Mouse (Mus musculus): Measurements from ENCODE around the gene Abcg8. TPM values are rescaled to one million over a fixed set of nuclear protein-coding genes. Genes with fewer than 3 reads are reported as not detected.

The Abcg8 gene
- polyA plus RNA-seq, 1 experiment: 0.05 TPM

DNA sequence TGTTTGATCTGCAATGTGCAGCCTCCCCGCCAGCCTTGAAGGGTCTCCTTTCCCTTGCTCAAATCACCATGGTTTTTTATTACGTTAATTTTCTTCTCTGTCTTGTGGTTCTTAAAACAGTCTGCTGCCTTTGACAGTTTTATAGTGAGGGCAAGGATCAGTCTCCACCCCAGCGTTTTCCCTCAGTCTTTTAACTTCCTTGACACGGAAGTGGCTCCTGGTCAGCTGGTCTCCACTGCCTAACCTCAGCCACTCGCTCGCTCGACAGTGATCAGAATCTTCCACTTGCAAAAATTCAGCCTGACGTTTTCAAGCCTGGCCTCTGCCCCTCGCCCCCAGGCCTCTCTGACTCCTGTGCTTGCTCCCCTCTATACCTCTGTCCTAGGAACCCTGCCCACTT, 10.4 kb upstream of the Abcg8 start:
- Histone ChIP-seq H3ac (ENCODE audit: control insufficient read depth, insufficient read length) (no peak overlapping the region), H3K36me3 (ENCODE audit: control insufficient read depth, insufficient read depth) (no peaks in the 10 kb centered on the region), H3K4me3 (no peak overlapping the region), H3K79me2 (ENCODE audit: control insufficient read depth, insufficient read depth) (no peaks in the 10 kb centered on the region), H3K4me2 (ENCODE audit: low read depth) (no peak overlapping the region), H3K27me3 (ENCODE audit: control insufficient read depth, insufficient read depth, insufficient read length) (no peaks in the 10 kb centered on the region)
- TF ChIP-seq MYOG (IDR thresholded peaks at IDR 0.05; ENCODE audit: control insufficient read depth in 1 of 3, insufficient read depth in 1 of 3, insufficient read length in 2 of 3, low read depth in 2 of 3): no peak
- no peak for TF ChIP-seq MYOD1 (IDR thresholded peaks at IDR 0.05; ENCODE audit: control insufficient read depth in 1 of 3, insufficient read length in 2 of 3, low read depth in 2 of 3)
- TF ChIP-seq MAX (IDR thresholded peaks at IDR 0.05; ENCODE audit: low read depth): no peak
- TF ChIP-seq SRF (IDR thresholded peaks at IDR 0.05; ENCODE audit: control insufficient read depth, insufficient read length, low read depth): no peak
- no peak for TF ChIP-seq USF1 (IDR thresholded peaks at IDR 0.05; ENCODE audit: low read depth)
- no peak for TF ChIP-seq POLR2A (IDR thresholded peaks at IDR 0.05; ENCODE audit: insufficient read length, low read depth)
- no peak for TF ChIP-seq TCF12 (IDR thresholded peaks at IDR 0.05; ENCODE audit: insufficient read depth, poor library complexity, severe bottlenecking)
- no peak for TF ChIP-seq TCF3 (IDR thresholded peaks at IDR 0.05; ENCODE audit: insufficient read length, low read depth)
- TF ChIP-seq E2F4 (IDR thresholded peaks at IDR 0.05; ENCODE audit: insufficient read depth): no peak
- TF ChIP-seq CEBPB (IDR thresholded peaks at IDR 0.05; ENCODE audit: insufficient read depth, poor library complexity, severe bottlenecking): no peak
- no peak for TF ChIP-seq REST (IDR thresholded peaks at IDR 0.05; ENCODE audit: insufficient read depth, insufficient read length)
- no peak for TF ChIP-seq POLR2AphosphoS2 (IDR thresholded peaks at IDR 0.05; ENCODE audit: insufficient read length, low read depth)

GRCm38 (mm10) chr17:84667848-84668247, 8.3 kb upstream of the Abcg8 start:
- Histone ChIP-seq H3ac (ENCODE audit: control insufficient read depth, insufficient read length) (no peak overlapping the region), H3K4me3 (no peak overlapping the region), H3K27me3 (ENCODE audit: control insufficient read depth, insufficient read depth, insufficient read length) (peaks cover 9% of the 10 kb centered on the region), H3K79me2 (ENCODE audit: control insufficient read depth, insufficient read depth) (no peaks in the 10 kb centered on the region), H3K36me3 (ENCODE audit: control insufficient read depth, insufficient read depth) (no peaks in the 10 kb centered on the region), H3K4me2 (ENCODE audit: low read depth) (no peak overlapping the region)
- TF ChIP-seq POLR2AphosphoS2 (IDR thresholded peaks at IDR 0.05; ENCODE audit: insufficient read length, low read depth): no peak
- TF ChIP-seq CEBPB (IDR thresholded peaks at IDR 0.05; ENCODE audit: insufficient read depth, poor library complexity, severe bottlenecking): no peak
- TF ChIP-seq MYOD1 (IDR thresholded peaks at IDR 0.05; ENCODE audit: control insufficient read depth in 1 of 3, insufficient read length in 2 of 3, low read depth in 2 of 3): no peak

DNA sequence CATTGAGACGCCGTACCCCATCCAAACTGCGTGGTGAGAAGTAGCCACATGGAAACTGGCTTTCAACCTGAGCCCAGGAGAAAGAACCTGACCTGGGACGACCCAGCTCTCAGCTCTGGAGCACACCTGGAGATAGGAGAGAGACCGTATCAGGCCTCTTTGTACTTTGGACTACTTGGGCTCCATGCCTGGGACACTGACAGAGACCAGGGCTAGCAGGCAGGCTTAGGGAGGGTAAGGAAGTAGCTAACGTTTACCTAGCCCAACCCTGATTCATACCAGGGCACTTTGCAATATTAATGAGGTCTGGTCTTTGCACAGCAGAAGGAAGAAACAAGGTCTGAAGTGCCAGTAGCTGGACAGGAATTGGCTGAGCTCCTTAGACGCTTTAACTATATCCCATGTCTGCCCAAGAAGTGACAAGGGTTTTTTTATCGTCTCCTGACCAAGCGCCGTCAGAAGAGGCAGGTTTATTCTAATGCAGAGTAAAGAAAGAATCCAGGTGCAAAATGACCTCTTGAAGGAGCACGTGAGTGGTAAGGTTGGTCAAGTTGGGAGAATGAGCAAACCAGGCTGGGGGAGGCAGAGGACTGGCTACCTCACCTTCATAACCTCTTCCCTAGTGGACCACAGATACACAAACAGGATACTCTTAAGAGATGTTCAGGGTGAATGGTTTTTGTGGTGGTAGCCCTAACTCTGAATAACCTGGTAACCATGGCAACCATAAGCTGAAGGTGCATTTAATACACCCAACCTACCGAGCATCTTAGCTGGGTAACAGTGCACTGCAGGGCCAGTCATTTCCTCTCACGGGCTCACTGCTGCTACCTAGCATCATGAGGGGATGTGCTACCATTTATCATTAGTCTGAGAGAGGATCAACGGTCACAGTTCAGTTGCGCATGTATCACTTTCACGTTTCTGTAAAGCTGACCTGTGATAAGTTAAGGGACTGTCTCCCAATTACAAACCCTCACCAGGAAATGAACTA, 3.4 kb upstream of the Abcg8 start:
- H3K27me3 ChIP-seq (ENCODE audit: control insufficient read depth, insufficient read depth, insufficient read length): peaks cover 18% of the 10 kb centered on the region
- no peak for TF ChIP-seq CEBPB (IDR thresholded peaks at IDR 0.05; ENCODE audit: insufficient read depth, poor library complexity, severe bottlenecking)
- no peak for TF ChIP-seq MYOD1 (IDR thresholded peaks at IDR 0.05; ENCODE audit: control insufficient read depth in 1 of 3, insufficient read length in 2 of 3, low read depth in 2 of 3)
- no peak for TF ChIP-seq MYOG (IDR thresholded peaks at IDR 0.05; ENCODE audit: control insufficient read depth in 1 of 3, insufficient read depth in 1 of 3, insufficient read length in 2 of 3, low read depth in 2 of 3)
- no peak for TF ChIP-seq E2F4 (IDR thresholded peaks at IDR 0.05; ENCODE audit: insufficient read depth)
- no peak for TF ChIP-seq POLR2A (IDR thresholded peaks at IDR 0.05; ENCODE audit: insufficient read length, low read depth)
- no peak for TF ChIP-seq TCF12 (IDR thresholded peaks at IDR 0.05; ENCODE audit: insufficient read depth, poor library complexity, severe bottlenecking)
- TF ChIP-seq MAX (IDR thresholded peaks at IDR 0.05; ENCODE audit: low read depth): no peak
- TF ChIP-seq POLR2AphosphoS2 (IDR thresholded peaks at IDR 0.05; ENCODE audit: insufficient read length, low read depth): no peak
- TF ChIP-seq SRF (IDR thresholded peaks at IDR 0.05; ENCODE audit: control insufficient read depth, insufficient read length, low read depth): no peak
- TF ChIP-seq REST (IDR thresholded peaks at IDR 0.05; ENCODE audit: insufficient read depth, insufficient read length): no peak
- TF ChIP-seq USF1 (IDR thresholded peaks at IDR 0.05; ENCODE audit: low read depth): no peak
- TF ChIP-seq TCF3 (IDR thresholded peaks at IDR 0.05; ENCODE audit: insufficient read length, low read depth): no peak
- no peak overlapping the region for H3K4me3 ChIP-seq
- H3ac ChIP-seq (ENCODE audit: control insufficient read depth, insufficient read length): no peak overlapping the region
- H3K4me2 ChIP-seq (ENCODE audit: low read depth): no peak overlapping the region
- H3K79me2 ChIP-seq (ENCODE audit: control insufficient read depth, insufficient read depth): no peaks in the 10 kb centered on the region
- H3K36me3 ChIP-seq (ENCODE audit: control insufficient read depth, insufficient read depth): no peaks in the 10 kb centered on the region

DNA sequence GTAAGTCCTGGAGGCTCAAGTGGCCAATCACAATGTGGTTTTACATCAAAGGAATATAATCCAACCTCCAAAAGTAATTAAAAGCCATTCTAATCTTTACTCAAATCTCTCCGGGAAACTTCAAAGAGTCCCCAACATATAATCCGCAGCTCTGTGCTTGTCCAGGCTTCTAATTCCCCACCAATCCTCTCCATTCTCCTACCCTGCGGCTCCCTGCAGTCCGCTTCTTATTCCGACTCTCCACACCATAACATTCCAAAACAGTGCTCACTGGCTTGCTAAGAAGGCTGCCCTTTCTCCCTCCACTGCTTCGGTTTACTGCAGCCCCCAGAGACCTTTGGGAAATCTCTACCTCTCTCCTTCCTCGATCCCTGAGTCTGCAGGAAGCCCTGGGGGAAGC, 2.1 kb upstream of the Abcg8 start:
- no peak overlapping the region for H3K4me2 ChIP-seq (ENCODE audit: low read depth)
- no peaks in the 10 kb centered on the region for H3K79me2 ChIP-seq (ENCODE audit: control insufficient read depth, insufficient read depth)
- H3K36me3 ChIP-seq (ENCODE audit: control insufficient read depth, insufficient read depth): no peaks in the 10 kb centered on the region
- no peak overlapping the region for H3ac ChIP-seq (ENCODE audit: control insufficient read depth, insufficient read length)
- H3K27me3 ChIP-seq (ENCODE audit: control insufficient read depth, insufficient read depth, insufficient read length): peaks cover 18% of the 10 kb centered on the region
- no peak overlapping the region for H3K4me3 ChIP-seq
- TF ChIP-seq MYOD1 (IDR thresholded peaks at IDR 0.05; ENCODE audit: control insufficient read depth in 1 of 3, insufficient read length in 2 of 3, low read depth in 2 of 3) (no peak), MYOG (IDR thresholded peaks at IDR 0.05; ENCODE audit: control insufficient read depth in 1 of 3, insufficient read depth in 1 of 3, insufficient read length in 2 of 3, low read depth in 2 of 3) (no peak), SRF (IDR thresholded peaks at IDR 0.05; ENCODE audit: control insufficient read depth, insufficient read length, low read depth) (no peak), MAX (IDR thresholded peaks at IDR 0.05; ENCODE audit: low read depth) (no peak), POLR2A (IDR thresholded peaks at IDR 0.05; ENCODE audit: insufficient read length, low read depth) (no peak)

DNA sequence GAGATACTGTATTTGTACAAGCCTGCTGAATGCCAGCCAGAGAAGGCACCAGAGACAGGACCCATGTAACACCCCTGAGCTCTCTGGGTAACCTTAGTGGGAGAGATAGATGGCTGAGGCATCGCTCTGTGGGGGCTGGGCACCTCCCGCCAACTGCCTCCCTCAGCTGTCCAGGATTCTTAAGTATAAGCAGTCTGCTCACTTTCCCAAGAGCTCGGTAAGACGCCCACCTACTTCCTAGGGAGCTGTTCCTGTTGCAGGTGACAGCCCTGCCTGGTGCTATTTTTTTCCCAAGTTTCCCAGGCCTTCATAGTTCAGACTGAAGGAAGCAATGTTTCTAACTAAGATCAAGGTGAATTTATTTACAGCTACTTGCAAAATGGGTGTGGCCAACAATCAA, 898 bp upstream of the Abcg8 start:
- Histone ChIP-seq H3ac (ENCODE audit: control insufficient read depth, insufficient read length) (no peak overlapping the region), H3K36me3 (ENCODE audit: control insufficient read depth, insufficient read depth) (no peaks in the 10 kb centered on the region), H3K4me2 (ENCODE audit: low read depth) (no peak overlapping the region), H3K4me3 (no peak overlapping the region), H3K27me3 (ENCODE audit: control insufficient read depth, insufficient read depth, insufficient read length) (peaks cover 18% of the 10 kb centered on the region), H3K79me2 (ENCODE audit: control insufficient read depth, insufficient read depth) (no peaks in the 10 kb centered on the region)
- TF ChIP-seq POLR2AphosphoS2 (IDR thresholded peaks at IDR 0.05; ENCODE audit: insufficient read length, low read depth) (no peak), MYOD1 (IDR thresholded peaks at IDR 0.05; ENCODE audit: control insufficient read depth in 1 of 3, insufficient read length in 2 of 3, low read depth in 2 of 3) (no peak), MYOG (IDR thresholded peaks at IDR 0.05; ENCODE audit: control insufficient read depth in 1 of 3, insufficient read depth in 1 of 3, insufficient read length in 2 of 3, low read depth in 2 of 3) (no peak), REST (IDR thresholded peaks at IDR 0.05; ENCODE audit: insufficient read depth, insufficient read length) (no peak), USF1 (IDR thresholded peaks at IDR 0.05; ENCODE audit: low read depth) (no peak), TCF12 (IDR thresholded peaks at IDR 0.05; ENCODE audit: insufficient read depth, poor library complexity, severe bottlenecking) (no peak), E2F4 (IDR thresholded peaks at IDR 0.05; ENCODE audit: insufficient read depth) (no peak), TCF3 (IDR thresholded peaks at IDR 0.05; ENCODE audit: insufficient read length, low read depth) (no peak), MAX (IDR thresholded peaks at IDR 0.05; ENCODE audit: low read depth) (no peak), POLR2A (IDR thresholded peaks at IDR 0.05; ENCODE audit: insufficient read length, low read depth) (no peak), SRF (IDR thresholded peaks at IDR 0.05; ENCODE audit: control insufficient read depth, insufficient read length, low read depth) (no peak), CEBPB (IDR thresholded peaks at IDR 0.05; ENCODE audit: insufficient read depth, poor library complexity, severe bottlenecking) (no peak)

Data from myocyte (in vitro differentiated cells).